Mouse (Mus musculus) left cerebral cortex, postnatal 36 days (tissue): ENCODE measurements at regions not wholly inside any gene's neighbourhood (a gene's known extent, or its start where the extent isn't known, plus 50 kb on each side); places are given as distances from the start of the nearest gene placed in this dataset.

Experiments
- DNase-seq, 2 experiments: peaks; one replicate each; pipeline ENCODE4 v3.0.0; 2021 to 2022; ENCODE audit warnings: low spot score in 2 of 2, mixed read lengths in 1 of 2
- intact Hi-C: fragments of 180-260 bp; cut with DNase I; formaldehyde crosslinking; loops from one replicate; pipeline ENCODE4 v1.15.1; 2025

DNA sequence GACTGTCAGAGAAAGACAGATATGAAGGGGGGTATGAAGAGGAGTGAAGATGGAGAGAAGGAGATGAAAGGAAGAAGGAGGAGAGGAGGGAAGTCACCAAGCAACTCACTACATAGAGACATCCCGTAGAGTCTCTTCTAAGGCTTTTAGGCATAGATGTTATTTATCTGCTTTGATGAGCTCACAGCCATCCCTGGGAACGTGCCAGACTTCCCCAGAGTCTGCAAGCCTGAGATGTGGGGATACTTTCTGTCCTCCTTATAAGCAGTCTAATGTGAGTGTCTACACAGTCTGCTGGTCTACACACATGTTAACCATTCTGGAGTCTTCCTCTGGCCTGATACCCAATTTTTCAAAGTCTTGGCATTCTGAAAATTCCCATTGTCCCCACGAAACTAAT is 166.0 kb upstream of the Tox3 start:
- intact Hi-C loops = no loop called here
- no peak for DNase-seq

DNA sequence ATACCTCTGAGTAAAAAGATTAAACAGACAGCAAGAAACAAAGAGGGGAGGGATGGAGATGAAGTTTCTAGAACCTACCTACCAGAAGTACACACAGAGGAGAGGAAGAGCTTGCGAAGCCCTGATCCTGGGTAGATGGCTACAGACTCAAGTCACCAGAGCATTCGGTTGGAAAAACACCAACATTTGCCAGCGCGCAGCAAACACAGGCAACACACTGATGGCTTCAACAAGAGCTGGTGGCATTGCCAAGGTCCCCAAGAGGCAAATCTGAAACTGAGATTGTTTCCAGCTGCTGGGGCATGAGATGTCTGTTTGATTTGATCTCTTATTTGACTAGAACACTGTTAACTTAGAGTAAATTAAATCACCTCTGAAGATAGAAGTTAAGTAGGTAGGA is 165.5 kb upstream of the Tox3 start:
- DNase-seq = no peak
- intact Hi-C loops = no loop called here

GRCm38 (mm10) chr8:90513102-90513501 is 165.0 kb upstream of the Tox3 start:
- DNase-seq = no peak
- intact Hi-C loops = no loop called here

DNA sequence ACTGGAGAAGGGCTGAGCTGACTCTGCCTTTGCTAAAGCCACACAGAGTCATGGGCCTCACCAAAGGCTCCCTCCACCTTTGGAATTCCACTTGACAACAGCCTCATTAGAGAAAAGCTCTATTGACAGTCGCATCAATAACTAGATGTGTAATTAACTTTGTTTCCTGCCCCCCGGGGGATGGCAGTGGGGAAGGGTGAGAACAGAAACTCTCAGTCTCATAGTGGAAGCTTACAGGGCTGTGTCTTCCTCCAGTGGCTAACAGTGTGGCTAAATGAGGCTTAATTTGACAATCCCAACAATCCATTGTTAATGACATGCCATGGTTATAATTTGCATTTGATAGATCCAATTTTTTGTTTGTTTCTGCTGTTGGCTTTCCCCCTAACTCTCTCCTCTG is 164.5 kb upstream of the Tox3 start:
- DNase-seq = no peak
- intact Hi-C loops = no loop called here

DNA sequence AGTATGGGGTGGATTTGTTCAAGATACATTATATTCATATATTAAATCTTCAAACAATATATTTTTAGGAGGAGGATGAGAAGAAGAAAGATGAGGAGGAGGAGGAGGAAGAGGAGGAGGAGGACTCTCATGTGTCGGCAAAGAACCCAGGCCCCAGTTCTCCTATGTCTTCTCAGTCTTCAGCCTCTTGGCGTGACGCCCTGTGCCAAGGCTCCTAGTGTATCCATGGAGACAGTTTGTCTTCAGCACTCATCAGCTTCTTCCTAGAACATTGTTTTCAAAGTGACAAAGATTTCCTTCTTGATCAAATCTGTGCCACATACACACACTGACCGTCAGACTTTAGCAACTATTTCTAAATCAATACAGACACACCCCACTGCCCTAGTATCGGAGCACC is 156.4 kb upstream of the Tox3 start:
- DNase-seq = no peak
- intact Hi-C loops = loop anchor here (5.0 kb wide), 1 partner anchor 33 kb away; no protein-coding TSS in a partner anchor

DNA sequence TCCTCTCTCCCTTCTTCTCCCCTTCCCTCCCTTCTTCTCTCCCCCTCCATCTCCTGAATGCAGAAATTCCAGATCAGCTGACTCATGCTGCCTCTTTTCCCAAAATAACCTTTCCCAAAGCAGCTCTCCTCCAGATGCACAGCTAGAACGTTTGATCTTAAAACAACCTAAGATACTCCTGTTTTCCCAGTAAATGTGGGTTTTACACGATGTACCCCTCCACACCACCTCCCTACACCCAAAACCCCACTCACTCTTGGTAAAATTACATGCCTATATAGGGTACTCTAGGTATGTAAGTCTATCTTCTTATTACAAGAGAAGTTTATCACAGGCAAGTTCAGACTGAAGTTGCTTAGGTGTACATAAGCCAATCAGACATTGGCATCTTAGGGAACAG is 155.2 kb upstream of the Tox3 start:
- intact Hi-C loops = loop anchor here (5.0 kb wide), 1 partner anchor 34 kb away; no protein-coding TSS in a partner anchor
- peak; percentile 38 to 47 for DNase-seq

DNA sequence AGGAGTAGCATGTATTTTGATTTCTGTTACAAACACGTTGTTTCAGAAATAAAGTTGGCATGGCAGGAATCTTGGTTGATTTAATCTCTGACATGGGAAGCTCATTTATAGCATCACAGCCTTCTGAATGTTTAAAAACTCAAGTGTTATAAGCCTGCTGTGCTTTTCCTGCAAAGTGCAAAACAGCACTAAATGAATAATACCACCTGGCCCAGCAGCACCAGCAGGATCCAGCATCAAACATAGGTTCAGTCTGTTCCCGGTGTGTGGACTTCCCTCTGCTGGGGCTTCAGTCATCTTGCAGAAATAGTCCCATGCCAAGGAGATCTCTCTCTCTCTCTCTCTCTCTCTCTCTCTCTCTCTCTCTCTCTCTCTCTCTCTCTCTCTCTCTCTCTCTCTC is 154.7 kb upstream of the Tox3 start:
- DNase-seq = peak in 1 of 2 experiments; percentile 51

DNA sequence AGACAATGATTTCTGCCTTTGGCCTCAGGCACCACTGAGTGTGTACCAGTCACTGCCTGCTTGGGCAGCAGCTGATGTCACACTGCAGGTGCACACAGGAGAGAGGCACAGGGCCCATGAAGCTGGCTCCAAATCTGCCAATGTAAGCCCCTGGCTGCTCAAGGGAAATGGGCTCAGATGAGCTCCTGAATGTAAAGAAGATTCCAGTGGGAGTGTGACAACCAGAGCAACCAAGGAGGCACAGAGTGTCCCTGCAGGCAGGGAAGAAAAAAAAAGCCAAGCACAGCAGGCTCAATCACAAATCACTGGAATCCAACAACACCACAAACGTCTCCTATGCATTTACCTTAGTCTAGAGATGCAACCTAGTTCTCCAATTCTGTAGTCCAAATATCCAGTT is 151.2 kb upstream of the Tox3 start:
- DNase-seq = peak in 1 of 2 experiments; percentile 36
- intact Hi-C loops = no loop called here

More for the DNA sequence above, 154.7 kb upstream of the Tox3 start:
- intact Hi-C loops = loop anchor here (5.0 kb wide), 1 partner anchor 34 kb away; no protein-coding TSS in a partner anchor

GRCm38 (mm10) chr8:90496658-90497163 is 148.6 kb upstream of the Tox3 start:
- intact Hi-C loops = no loop called here
- DNase-seq = peak in 1 of 2 experiments; percentile 40

DNA sequence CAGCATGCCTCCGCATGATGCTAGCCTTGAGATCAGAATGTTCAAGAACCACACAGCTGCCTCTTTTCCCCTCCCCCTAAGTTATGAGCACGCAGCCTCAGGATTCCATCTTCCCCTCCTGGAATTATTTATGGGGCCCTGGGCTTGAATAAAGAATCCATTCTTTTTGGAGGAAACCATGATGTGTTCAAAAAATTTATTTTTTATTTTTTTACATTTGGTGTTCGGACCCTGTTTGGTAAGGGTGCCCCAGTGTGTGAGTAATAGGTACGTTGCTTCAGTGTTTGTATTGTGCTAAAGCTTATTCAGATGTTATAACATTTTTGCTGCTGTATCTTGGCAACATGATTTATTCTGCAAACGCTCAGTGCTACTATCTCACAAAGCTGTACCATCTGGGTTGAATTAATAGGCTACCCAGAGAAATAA is 147.8 kb upstream of the Tox3 start:
- no peak for DNase-seq
- intact Hi-C loops = no loop called here

DNA sequence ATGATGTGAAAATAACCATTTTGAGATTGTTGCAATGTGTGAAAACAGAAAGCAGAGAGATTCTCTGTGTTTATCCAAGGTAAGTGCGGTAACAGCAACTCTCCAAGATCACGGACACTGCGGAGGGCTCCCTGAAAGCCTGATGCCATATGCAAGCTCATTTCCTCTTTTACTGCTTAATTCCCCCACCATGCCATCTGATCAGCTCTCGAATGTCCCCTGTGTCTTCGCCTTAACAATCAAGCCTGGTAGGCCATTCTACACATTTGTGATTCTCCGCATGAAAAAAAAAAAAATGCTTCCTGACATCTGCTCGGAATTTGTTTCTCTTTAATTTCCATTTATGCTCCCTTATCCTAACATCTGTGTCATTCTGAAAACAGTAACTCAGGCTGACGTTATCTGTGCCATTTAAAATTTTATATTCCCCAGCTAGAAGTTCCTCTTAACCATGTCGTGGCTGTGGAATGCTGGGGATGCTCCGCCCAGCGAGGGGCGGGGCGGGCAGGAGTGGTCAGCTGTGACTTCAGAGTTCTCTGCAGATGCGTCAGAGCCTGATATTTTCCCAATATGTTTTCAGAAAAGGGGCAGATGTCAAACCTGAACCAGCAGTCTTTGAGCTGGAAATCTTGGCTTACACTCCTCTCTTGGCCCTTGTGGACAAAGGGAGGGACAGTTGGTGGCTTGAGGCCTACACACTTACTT is 144.5 kb upstream of the Tox3 start:
- intact Hi-C loops = loop anchor here (5.0 kb wide), 1 partner anchor 40 kb away; no protein-coding TSS in a partner anchor
- no peak for DNase-seq

DNA sequence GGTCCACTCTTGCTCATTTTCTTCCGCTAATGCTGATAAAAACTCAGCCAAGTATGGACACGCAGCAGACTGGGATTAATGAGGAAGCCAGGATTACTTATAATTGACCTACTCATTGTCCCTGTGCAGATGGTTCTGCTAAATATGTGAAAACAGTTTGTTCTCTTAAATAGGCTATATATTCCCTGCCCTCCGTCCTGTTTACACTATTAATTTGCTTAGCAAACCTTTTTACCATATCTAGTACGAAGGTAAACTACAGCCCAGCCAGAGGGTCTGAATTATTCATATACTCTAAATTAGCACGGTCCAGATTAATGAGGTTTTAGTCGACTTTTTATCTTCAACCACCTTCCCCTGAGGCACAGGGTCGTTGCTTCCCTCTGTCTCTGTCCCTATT is 143.5 kb upstream of the Tox3 start:
- intact Hi-C loops = loop anchor here (5.0 kb wide), 1 partner anchor 39 kb away; no protein-coding TSS in a partner anchor
- DNase-seq = no peak

DNA sequence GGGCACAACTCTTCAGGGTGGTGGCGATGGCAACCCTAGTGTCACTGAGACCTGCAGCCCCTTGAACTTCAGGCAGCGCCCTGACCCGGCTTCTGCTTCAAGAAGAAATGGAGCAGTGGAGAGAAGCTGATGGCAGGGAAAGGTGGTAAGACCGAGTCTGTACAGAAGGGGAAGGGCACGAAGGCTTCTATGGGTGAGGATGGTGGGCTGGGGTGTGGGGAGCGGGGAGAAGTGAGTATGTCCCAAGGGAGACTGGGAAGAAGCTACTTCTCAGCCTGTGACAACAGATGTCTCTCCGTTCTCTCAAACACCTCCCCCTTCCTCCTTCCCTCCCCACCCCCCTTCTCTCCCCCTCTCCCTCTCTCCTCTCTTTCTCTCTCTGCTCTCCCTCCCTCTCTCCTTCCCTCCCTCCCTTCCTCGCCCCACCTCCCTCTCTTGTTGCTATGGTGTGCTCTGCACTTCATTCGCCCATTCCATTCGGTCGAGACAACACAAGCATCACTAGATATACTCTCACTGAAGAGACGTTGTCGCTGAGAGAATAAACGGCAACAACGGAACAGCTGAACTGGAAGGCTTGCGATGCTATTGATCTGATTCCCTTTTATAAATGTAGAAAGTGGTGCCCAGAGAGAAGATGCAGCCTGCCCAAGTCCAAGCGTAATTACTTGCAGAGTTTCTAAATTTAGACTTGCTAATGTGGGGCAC is 142.7 kb upstream of the Tox3 start:
- DNase-seq = no peak
- intact Hi-C loops = loop anchor here (5.0 kb wide), 1 partner anchor 39 kb away; no protein-coding TSS in a partner anchor

DNA sequence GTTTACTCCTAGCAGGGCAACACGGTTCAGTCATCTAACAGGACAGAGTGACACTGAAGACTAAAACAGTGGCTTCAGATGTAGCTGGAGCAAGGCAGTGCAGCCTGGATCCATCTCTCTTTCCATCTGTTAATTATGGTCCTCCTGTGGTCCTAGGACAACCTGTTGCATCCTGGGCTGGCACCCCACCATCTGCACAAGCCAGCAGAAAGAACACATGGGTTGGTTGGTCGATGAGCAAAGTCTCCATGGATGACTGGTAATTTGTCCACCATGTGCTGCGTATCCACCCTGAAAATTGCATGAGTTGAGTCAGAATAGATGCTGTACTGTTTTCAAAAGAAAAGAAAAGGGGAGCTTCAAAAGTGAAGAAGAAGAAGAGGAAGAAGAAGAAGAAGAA is 138.4 kb upstream of the Tox3 start:
- no peak for DNase-seq
- intact Hi-C loops = no loop called here

GRCm38 (mm10) chr8:90478149-90478548 is 130.0 kb upstream of the Tox3 start:
- DNase-seq = no peak
- intact Hi-C loops = no loop called here

DNA sequence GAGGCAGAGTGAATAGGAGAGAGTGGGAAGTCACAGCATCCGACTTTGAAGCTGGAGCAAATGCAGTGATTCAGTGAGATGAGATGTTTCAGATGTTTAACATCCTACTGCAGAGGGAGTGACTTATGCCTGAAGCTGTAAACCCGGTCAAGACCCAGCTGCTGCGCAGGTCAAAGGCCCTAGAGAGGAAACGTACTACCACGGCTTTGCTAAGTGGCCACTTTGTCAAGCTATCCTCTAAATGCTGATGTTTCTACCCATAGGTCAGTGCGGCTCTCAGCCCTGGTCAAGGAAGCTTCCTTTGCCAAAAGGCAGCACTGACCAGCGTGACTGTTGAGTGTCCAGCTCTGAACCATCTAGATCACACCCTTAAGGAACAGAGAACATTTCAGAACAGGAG is 125.9 kb upstream of the Tox3 start:
- no peak for DNase-seq
- intact Hi-C loops = no loop called here

DNA sequence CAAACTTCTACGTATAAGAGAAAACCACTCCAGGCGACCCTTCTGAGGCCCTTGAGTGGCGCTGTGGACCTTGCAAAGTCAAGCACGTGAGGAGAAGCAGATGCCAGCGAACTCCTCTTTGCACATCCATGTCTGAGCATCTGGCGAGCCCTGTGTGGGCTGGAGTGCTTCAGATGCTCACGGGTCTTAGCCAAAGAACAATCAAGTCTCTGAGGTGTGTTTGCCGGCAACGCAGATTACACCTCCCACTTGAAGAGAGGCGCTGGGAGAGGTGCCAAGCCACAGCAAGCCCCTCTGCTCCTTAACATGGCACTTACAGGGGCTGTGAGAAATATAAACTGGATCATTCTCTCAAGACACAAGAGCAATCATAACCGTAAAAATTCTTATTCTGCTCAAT is 122.7 kb upstream of the Tox3 start:
- DNase-seq = peak in 1 of 2 experiments; percentile 10
- intact Hi-C loops = no loop called here

- intact Hi-C loops = no loop called here
- no peak for DNase-seq
Observed at GRCm38 (mm10) chr8:90463708-90464107, 115.6 kb upstream of the Tox3 start.

GRCm38 (mm10) chr8:90455321-90455720 is 107.2 kb upstream of the Tox3 start:
- no peak for DNase-seq
- intact Hi-C loops = loop anchor here (10.0 kb wide), 1 partner anchor 111 kb away; the partner anchor contains the start of gene Tox3

DNA sequence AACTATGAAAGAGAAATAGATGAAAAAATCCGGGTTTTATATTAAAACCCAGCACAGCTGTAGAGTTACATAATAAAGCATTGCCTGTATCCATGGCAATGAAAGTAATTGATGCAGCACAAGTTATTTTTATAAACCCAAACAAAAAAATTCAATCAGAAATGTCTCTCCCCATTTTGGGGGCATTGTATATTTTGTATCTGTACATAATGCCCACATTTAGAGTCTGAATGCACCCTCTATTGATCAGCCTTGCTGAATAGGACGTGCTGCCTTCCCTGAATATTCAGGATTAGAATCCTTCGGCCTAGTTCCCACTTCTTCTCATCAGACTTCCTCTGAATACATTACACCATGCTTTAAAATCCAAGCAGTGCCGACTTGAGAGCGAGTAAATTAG is 106.0 kb upstream of the Tox3 start:
- DNase-seq = peak; percentile 11 to 27
- intact Hi-C loops = loop anchor here (5.0 to 10.0 kb wide), 2 partner anchors 38 to 109 kb away; partner anchors contain the start of gene Tox3
